Mouse (Mus musculus) embryonic fibroblast, embryonic 13.5 days (primary cell): ENCODE results near the gene Fkbp15.

Experiments
- CTCF ChIP-seq: IDR thresholded peaks from 2 replicates; pipeline ENCODE4 v1.5.1; 2011; ENCODE audit warnings: mild to moderate bottlenecking, control low read depth, low read length, moderate library complexity, borderline replicate concordance; ENCODE audit not compliant: insufficient read depth
- POLR2A ChIP-seq: IDR thresholded peaks from 2 replicates; pipeline ENCODE4 v1.6.1; 2011; ENCODE audit warnings: low read depth, mild to moderate bottlenecking, control low read depth, low read length, moderate library complexity

GRCm38 (mm10) chr4:62316456-62316855 lies 43.9 kb downstream of the Fkbp15 start:
- no peak for TF ChIP-seq POLR2A
- TF ChIP-seq CTCF: no peak
